Mouse (Mus musculus) brain, embryonic 14.5 days (tissue): Measurements from ENCODE around the gene Birc6.

Experiments used
- CTCF ChIP-seq: fragments of 200-500 bp; IDR thresholded peaks from 2 replicates; pipeline ENCODE4 v1.5.1; 2012; ENCODE audit warnings: inconsistent platforms, mild to moderate bottlenecking, moderate library complexity, borderline replicate concordance; ENCODE audit not compliant: insufficient read depth, insufficient read length; ENCODE audit errors: extremely low read depth
- POLR2A ChIP-seq: fragments of 200-500 bp; IDR thresholded peaks from 2 replicates; pipeline ENCODE4 v1.6.1; 2012; ENCODE audit warnings: mild to moderate bottlenecking, inconsistent platforms, borderline replicate concordance; ENCODE audit not compliant: poor library complexity, insufficient read depth, insufficient read length, severe bottlenecking; ENCODE audit errors: extremely low read depth

- TF ChIP-seq POLR2A (no peak), CTCF (no peak)
Measured at GRCm38 (mm10) chr17:74543615-74544014, 15.5 kb downstream of the Birc6 start.
